Mouse (Mus musculus) left cerebral cortex, adult 9 months (tissue): ENCODE data around the gene Gm11634.
"Not testable (repeated sequence)": the region's sequence is repeated elsewhere in the genome, so short reads cannot be mapped to it uniquely, and the experiment has no call there.

Experiments
- DNase-seq, 2 experiments: peaks; one replicate each; pipeline ENCODE4 v3.0.0; 2022; ENCODE audit warnings: low spot score in 2 of 2

Gm11634 gene

DNA sequence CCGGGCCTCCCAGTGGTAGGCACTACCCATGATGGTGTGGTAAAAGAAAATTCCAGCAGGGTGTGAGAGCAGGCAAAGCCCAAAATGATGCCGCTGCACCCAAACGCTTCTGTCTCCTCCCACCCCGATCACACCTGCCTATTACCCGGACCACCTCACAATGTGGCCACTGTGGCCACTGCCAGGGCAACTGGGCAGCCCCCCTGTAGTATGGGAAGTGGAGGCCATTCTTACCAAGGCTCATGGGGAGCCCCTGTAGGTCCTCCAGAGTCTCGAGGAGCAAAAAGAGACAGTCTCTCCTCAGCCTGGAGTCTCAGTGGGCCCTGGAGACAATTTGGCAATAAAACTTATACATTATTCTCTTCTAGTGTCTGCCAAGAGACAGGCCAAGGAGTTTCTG is at the start of gene Gm11634:
TSS of gene Gm11634 (minus strand) at position 101 of the 400 bp plus-strand sequence.
- no peak for DNase-seq

DNA sequence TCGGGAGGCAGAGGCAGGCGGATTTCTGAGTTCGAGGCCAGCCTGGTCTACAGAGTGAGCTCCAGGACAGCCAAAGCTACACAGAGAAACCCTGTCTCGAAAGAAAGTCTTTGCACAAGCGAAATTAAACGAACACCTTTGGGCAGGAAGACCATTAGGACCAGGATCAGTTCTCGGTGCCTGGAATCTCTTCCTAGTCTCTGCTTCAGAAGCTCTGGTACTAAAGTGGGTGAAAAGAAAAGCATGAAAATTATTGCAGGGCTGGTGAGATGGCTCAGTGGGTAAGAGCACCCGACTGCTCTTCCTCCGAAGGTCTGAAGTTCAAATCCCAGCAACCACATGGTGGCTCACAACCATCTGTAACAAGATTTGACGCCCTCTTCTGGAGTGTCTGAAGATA is 48.0 kb upstream of the Gm11634 start:
- DNase-seq, result not testable (repeated sequence)

DNA sequence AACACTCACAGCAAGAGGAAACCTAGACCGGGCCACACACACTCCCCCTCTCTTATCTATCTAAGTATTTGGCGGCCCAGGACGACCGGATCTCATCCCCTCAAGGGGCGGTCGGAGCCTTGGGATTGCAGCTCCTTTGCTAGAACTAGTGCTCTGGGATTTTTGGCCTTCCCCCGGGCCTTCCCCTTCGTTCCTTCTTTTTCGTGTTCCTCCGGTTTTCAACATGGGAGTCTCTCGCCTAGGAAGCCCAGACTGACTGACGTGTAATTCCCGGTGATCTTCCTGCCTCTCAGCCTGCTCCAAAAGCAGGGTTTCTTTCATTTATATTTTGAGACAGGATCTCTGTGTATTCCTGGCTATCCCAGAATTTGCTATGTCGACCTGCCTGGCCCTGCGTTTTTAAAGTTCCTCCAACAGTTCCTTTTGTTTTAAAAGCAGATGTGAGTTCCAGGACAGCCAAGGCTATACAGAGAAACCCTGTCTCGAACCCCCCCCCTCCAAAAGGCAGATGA is 47.3 kb upstream of the Gm11634 start:
- DNase-seq, result not testable (repeated sequence)

DNA sequence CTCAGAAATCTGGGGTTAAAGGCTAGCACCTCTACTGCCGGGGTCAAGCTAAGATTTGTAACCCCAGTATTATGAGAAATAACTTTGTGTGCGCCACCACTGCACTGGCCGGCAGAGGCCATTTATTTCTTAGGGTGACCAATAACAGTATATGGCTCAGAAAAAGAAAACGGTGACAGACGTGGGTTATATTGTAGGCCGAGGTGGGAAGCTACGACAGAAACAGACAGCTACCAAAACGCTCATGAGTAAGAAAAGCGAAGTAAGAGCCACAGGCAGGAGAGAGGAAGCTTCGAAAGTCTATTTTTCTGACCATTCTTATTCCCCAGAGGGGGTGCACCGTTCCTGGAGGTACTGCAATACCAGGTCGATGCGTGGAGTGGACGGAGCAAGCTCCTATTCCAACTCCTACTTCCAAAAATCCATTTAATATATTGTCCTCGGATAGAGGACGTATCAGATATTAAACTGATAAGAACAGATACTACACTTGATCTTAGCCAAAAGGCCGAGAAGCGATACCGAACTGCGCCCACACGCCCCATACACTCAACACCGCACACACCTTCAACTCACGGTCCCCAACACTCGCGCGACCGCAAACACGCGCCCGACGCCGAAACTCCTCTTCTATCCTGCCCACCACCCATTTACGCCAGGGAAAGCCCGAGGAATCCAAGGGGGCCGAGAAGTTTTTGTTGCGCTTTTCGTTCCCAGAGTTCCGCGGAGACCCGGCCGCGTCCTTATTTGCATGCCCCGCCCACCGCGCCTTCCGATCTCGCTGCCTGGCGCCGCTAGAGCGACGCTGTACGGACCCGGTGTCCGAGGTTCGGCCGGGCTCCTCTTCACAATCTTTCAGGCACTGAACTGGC is 46.6 kb upstream of the Gm11634 start:
- peak in 1 of 2 experiments; percentile 58 for DNase-seq

DNA sequence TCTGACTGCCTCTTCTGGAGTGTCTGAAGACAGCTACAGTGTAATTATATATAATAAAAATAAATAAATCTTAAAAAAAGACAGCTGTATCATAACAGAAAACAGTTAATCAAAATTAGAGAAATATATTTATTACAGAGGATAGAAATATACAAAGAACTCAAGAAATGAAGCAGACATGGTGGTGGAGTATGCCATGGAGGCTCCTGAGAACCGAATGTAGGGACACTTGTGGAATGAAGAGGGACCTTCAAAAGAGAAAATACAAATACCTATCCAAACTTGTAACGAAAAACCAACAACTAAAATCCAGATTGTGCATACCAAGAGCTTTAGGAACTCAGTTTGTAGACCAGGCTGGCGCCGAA is 46.0 kb upstream of the Gm11634 start:
- not testable (repeated sequence) for DNase-seq

DNA sequence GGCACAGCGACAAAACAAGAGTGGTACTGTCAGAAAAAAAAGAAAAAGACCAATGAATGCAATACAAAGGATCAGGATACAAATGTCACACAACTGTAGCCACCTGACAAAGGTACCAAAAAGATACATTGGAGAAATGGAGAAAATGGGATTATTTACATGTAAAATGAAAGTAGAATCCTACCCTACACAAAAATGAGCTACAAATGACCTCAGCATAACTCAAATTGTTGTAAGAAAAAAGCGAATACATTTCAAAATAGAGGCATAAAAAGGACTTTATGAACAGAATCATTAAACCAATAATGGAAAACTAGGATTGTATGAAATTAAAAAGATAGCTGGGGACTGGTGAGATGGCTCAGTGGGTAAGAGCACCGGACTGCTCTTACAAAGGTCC is 45.5 kb upstream of the Gm11634 start:
- no peak for DNase-seq

DNA sequence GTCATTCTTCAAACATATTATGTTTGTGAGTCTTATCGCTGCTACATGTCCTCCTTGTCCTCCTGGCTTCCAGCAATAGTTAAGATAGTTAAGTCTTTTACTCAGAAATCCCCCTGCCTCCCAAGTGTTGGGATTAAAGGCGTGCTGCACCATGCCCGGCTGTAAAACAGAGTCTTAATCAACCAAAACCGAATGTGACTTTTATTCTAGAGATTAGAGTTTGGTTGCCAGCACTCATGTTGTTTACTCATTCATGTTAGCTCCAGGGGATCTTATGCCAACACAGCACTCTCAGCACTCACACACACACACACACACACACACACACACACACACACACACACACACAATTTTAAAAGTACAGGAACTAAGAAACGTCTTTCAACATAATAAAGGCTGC is 43.9 kb upstream of the Gm11634 start:
- no peak for DNase-seq

DNA sequence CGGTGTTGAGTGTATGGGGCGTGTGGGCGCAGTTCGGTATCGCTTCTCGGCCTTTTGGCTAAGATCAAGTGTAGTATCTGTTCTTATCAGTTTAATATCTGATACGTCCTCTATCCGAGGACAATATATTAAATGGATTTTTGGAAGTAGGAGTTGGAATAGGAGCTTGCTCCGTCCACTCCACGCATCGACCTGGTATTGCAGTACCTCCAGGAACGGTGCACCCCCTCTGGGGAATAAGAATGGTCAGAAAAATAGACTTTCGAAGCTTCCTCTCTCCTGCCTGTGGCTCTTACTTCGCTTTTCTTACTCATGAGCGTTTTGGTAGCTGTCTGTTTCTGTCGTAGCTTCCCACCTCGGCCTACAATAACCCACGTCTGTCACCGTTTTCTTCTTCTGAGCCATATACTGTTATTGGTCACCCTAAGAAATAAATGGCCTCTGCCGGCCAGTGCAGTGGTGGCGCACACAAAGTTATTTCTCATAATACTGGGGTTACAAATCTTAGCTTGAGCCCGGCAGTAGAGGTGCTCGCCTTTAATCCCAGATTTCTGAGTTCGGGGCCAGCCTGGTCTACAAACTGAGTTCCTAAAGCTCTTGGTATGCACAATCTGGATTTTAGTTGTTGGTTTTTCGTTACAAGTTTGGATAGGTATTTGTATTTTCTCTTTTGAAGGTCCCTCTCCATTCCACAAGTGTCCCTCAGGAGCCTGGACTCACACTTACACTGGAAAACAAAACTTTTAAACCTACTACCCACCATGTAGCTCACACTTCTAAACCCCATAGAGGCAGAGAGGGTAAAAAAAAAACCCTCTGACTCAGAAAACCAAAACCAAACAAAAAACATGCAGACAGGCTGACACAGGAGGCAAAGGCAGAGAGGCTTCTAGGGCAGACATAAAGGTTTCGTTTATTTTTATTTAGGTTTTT is 42.9 kb upstream of the Gm11634 start:
- DNase-seq, result peak in 1 of 2 experiments; percentile 22

DNA sequence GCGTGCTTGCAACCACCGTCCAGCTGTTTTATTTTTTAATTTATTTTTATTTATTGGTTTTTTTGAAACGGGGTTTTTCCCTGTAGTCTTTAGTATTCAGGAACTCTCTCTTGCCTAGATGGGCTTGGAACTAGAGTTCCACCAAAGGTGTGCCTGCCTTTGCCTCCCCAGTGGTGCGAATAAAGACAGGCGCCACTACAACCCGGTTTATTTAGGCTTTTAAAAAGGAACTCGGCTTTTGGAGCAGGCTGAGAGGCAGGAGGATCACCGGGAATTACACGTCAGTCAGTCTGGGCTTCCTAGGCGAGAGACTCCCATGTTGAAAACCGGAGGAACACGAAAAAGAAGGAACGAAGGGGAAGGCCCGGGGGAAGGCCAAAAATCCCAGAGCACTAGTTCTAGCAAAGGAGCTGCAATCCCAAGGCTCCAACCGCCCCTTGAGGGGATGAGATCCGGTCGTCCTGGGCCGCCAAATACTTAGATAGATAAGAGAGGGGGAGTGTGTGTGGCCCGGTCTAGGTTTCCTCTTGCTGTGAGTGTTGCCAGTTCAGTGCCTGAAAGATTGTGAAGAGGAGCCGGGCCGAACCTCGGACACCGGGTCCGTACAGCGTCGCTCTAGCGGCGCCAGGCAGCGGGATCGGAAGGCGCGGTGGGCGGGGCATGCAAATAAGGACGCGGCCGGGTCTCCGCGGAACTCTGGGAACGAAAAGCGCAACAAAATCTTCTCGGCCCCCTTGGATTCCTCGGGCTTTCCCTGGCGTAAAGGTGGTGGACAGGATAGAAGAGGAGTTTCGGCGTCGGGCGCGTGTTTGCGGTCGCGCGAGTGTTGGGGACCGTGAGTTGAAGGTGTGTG is 42.0 kb upstream of the Gm11634 start:
- DNase-seq, result peak in 1 of 2 experiments; percentile 79

DNA sequence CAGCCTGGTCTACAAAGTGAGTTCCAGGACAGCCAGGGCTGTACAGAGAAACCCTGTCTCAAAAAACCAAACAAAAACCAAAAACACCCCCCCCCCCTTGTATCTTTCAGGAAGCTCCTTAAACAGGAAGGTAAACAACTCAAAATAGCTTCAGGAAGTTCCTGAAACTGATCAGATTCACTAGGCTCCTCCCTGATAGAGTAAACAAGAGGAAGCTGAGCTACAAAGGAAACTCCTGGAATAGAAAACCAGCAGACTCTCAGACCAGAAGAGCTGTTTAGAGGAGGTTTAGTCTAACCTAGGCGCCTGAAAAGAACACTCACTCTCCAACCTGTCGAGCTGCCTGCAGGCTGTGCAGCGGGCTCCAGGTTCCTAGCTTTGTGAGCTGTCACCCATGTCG is 40.7 kb upstream of the Gm11634 start:
- DNase-seq, result no peak

DNA sequence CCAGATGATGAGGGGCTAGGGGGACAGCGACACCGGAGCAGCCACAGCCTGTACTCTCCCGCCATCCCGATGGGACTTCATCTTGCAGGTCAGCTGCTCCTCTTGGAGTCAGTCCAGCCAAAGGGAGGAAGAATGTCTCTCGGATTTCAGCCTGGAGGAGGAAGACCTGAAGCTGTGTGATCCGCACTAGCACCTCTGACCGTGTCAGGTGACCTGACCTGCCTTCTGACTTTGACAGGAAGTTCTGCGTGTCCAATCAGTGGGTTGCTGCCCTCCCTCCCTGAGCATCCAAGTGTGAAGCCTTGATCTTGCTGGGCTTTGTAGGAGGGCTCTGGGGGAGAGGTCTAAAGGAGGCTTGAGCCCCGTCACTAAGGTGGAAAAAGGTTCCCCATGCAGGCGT is 36.6 kb upstream of the Gm11634 start:
- DNase-seq, result no peak

DNA sequence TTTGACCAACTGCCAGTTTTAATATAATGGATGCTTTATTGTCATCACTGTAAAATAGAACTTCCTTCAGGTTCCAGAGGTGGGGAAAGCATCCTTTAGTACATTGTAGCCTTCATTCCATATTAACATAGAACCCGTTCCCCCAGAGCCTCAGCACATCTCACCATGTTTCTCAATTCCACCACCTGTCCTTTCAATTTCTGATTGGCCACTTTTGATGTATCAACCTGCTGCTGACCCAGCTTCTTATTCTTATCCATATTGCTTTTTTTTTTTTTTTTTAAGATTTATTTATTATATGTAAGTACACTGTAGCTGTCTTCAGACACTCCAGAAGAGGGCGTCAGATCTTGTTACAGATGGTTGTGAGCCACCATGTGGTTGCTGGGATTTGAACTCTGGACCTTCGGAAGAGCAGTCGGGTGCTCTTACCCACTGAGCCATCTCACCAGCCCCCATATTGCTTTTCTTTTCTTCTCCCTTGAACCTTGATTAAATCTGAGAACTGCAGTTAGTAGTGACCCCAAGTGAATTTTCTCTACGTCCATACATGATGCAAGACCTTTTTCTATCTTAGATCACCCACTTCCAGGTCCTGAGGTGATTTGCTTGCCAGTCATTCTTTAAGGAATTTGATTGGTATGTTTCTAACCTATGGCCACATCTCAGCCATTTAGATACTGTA is 29.8 kb upstream of the Gm11634 start:
- not testable (repeated sequence) for DNase-seq

DNA sequence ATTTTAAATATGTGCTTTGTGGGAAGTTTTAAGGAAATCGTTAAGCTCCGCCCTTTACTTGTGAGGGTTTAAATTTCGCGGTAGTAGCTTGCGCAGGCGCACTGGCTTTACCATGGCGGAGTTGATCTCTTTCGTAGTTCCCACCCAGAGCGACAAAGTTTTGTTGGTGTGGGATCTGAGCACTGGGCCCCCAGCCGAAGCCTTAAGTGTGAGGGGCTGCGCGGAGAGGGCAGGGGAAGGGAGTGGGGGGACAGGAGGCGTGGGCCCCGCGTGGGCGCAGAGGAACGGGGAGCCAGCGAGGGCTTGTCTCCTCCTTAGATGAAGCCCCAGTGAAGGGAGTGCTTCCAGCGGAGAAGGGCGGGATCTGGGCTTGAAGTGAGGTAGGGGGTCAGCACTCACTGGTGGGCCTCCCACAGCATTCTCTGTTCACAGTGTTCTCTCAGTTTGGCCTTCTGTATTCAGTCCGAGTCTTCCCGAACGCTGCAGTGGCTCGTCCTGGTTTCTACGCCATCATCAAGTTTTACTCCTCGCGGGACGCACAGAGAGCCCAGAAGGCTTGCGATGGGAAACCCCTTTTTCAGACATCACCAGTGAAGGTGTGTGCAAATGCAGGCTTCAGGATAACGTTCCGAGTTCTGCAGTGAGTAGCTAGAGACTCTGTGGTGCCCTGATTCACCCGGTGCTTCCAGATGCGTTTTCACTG is 29.0 kb upstream of the Gm11634 start:
- peak in 1 of 2 experiments; percentile 76 for DNase-seq

DNA sequence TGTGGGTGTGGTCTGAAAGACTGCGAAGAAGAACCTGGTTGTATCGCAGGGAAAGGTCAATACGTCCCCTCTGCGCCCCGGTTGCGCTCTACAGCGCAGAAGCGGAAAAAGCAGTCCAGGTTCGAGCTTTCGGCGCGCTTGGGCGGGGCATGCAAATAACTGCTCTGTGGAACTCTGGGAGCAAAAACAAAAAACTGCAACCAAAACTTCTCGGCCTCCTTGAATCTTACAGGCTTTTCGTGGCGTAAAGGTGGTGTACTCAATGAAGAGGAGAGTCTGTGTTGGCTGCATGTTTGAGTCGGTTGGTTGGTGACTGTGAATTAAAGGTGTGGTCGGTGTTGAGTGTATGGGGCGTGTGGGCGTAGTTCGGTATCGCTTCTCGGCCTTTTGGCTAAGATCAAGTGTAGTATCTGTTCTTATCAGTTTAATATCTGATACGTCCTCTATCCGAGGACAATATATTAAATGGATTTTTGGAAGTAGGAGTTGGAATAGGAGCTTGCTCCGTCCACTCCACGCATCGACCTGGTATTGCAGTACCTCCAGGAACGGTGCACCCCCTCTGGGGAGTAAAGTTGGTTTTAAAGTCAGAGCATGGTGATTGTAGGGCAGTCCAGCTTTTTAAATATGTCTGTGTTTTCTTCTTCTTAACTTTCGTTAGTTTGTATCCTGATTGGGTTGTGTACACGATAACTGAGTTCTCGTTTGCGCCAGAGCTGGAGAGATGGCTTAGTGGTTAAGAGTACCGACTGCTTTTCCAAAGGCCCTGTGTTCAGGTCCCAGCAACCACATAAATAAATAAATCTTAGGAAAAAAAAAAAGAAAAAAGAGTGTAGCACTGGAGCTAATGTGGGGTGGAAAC is 28.2 kb upstream of the Gm11634 start, which contains the start of gene Rdm1:
TSS of gene Rdm1 (plus strand) at position 201 of the 862 bp plus-strand sequence.
- DNase-seq, result peak; percentile 59 to 80

DNA sequence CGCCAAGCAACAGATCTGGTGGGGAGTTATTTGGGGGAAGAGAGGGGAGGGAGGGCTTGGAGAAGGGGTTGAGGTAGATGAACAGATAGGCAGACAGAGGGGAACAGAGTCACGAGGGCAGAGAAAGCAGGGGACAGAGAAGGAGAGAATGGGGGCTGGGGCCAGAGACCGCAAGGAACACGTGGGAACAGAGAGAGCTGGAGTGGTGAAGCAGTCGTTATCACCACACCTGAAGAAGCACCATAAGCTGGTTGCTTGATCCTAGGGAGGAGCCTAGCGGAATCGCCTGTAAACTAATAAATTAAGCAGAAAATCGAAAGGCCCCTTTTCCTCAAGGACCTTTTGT is 27.6 kb upstream of the Gm11634 start:
- no peak for DNase-seq

DNA sequence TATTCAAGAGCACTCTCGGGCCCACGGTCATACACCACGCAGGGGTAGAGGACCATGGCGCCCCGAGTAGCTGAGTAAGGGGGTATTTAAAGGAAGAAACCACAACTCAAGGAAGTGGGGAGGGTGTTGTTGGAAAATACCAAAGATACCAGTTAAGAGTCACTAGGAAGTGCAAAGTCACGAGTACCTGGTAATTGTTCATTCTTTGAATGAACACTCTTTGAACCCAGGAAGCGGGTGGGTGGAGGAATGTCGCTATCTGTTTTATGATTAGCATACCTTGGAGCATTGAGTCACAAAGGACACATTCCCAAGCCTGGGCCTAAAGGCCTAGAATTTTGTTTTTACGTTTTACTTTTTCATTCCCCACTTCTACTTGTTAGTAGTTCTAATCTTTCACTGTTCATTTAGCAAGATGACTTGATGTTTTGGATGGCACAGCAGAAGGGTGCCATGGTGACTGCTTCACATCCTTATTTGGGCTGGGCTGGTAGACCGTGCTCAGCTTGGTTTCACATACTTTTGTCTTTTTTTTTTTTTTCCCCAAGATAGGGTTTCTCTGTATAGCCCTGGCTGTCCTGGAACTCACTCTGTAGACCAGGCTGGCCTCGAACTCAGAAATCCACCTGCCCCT is 21.1 kb upstream of the Gm11634 start:
- DNase-seq, result not testable (repeated sequence)

DNA sequence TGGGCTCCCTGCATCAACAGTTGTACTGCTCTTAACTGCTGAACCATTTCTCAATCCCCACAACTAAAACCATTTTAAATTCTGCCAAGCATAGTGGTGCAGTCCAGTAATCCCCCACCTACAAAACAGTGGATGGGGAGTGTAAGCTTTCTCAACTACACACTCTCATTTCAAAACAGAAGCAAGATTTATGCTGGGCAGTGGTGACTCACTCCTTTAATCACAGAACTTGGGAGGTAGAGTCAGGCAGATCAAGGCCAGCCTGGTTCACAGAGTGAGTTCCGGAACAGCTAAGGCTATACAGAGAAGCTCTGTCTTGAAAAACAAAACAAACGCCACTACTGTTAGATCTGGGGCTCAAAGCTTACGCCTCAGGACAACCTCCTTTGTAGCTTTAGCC is 19.5 kb upstream of the Gm11634 start:
- DNase-seq, result no peak

DNA sequence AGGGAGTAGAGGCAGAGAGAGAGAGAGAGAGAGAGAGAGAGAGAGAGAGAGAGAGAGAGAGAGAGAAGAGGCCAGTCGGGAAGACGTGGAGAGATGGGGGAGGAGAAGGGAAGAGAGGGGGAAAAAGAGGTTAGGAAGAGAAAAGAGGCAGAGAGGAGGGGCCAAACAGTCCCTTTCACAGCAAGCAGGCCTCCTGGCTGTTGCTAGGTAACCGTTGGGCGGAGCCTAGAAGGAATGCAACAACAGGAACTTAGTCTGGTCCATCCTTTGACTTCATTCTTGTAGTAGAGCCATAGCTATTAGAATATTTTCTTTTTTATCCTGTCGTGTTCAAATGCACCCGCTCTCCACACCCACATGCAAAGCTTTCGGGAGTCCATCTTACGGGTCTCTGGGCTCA is 18.8 kb upstream of the Gm11634 start:
- DNase-seq, result peak in 1 of 2 experiments; percentile 24
